Comparison of ENCODE assay signal across 8 mouse cellular contexts in genomic region chr11:108128593-108128992, GRCm38 (mm10).
DNase-seq lines count a peak whose midpoint lies in the region; ATAC-seq and TF ChIP-seq lines count a peak whose summit lies in the region.
"Had no signal": no experiment of that assay in that cellular context is flagged by ENCODE, and none has a peak within 500 bp of the region (broad histone marks: within the 10 kb centered on the region; RNA-seq: fewer than 3 reads in every experiment).

No protein-coding gene starts in this region.

- H3K4me3 ChIP-seq in gastrocnemius, adult 2 months = no peak overlapping the region
- no peak overlapping the region for H3K4me3 ChIP-seq in kidney, postnatal 0 days (replicated peaks; ENCODE audit: low read depth, low read length)
- H3K4me3 ChIP-seq in lung, embryonic 15.5 days = no peak overlapping the region
- H3K4me3 ChIP-seq in small intestine, adult 2 months (ENCODE audit: low read depth, low read length) = no peak overlapping the region
- H3K4me3 ChIP-seq: neural tube, embryonic 13.5 days had no signal

- H3K4me2 ChIP-seq in kidney, postnatal 0 days (ENCODE audit: low read length) = no peak overlapping the region
- no peak overlapping the region for H3K4me2 ChIP-seq in lung, embryonic 15.5 days
- H3K4me2 ChIP-seq: neural tube, embryonic 13.5 days had no signal

- no peak for ATAC-seq in kidney, postnatal 0 days (replicated peaks; ENCODE audit: low FRiP score, low read depth)
- ATAC-seq in lung, embryonic 15.5 days (ENCODE audit: borderline replicate concordance, extremely low read depth, low FRiP score, low TSS enrichment) = 0 out of 2 replicates have a peak, but pooled peaks have one; percentile 14

- TF ChIP-seq POLR2A in small intestine, adult 2 months (IDR thresholded peaks at IDR 0.05; ENCODE audit: low read depth, low read length) = no peak

- peak; percentile 74 to 79 for DNase-seq in B cell, adult 2 months
- peak; percentile 35 to 49 for DNase-seq in CD8-positive naive resting alpha-beta T cell, adult 2 months (ENCODE audit: low read depth in 2 of 2, low spot score in 2 of 2)
- peak; percentile 22 for DNase-seq in cerebellum, adult 11-12 months
- DNase-seq in gastrocnemius, adult 2 months = peak; percentile 55
- peak; percentile 76 for DNase-seq in kidney, postnatal 0 days (ENCODE audit: low spot score)

- H3K9me3 ChIP-seq in kidney, postnatal 0 days (replicated peaks; ENCODE audit: low read length) = no peaks in the 10 kb centered on the region
- H3K9me3 ChIP-seq in lung, embryonic 15.5 days = no peaks in the 10 kb centered on the region
- H3K9me3 ChIP-seq: neural tube, embryonic 13.5 days had no signal

- no peaks in the 10 kb centered on the region for H3K36me3 ChIP-seq in kidney, postnatal 0 days (ENCODE audit: insufficient read depth, low read length)
- no peaks in the 10 kb centered on the region for H3K36me3 ChIP-seq in lung, embryonic 15.5 days
- no peaks in the 10 kb centered on the region for H3K36me3 ChIP-seq in small intestine, adult 2 months (ENCODE audit: control insufficient read depth, insufficient read depth, low read length)
- H3K36me3 ChIP-seq: neural tube, embryonic 13.5 days had no signal

- intact Hi-C loops in gastrocnemius, adult 2 months (cut with DNase I) = loop anchor here (2.0 to 5.0 kb wide), 2 partner anchors 101 to 250 kb away; no protein-coding TSS in a partner anchor

- H3K4me1 ChIP-seq in kidney, postnatal 0 days (replicated peaks; ENCODE audit: insufficient read depth, low read length) = no peaks in the 10 kb centered on the region
- 0 out of 2 replicates have a peak, but pooled peaks cover 8% of the 10 kb centered on the region for H3K4me1 ChIP-seq in lung, embryonic 15.5 days
- H3K4me1 ChIP-seq in small intestine, adult 2 months (ENCODE audit: control insufficient read depth, insufficient read depth, insufficient read length, low read length) = 0 out of 2 replicates have a peak, but pooled peaks cover 1% of the 10 kb centered on the region

- WGBS in kidney, postnatal 0 days = 37% methylated on average over 5 of the region's 5 CpGs
- WGBS in lung, embryonic 15.5 days = 34% methylated on average over 5 of the region's 5 CpGs
- 39% methylated on average over 5 of the region's 5 CpGs for WGBS in small intestine, adult 2 months

- no peak overlapping the region for H3K27ac ChIP-seq in gastrocnemius, adult 2 months
- H3K27ac ChIP-seq in kidney, postnatal 0 days = no peak overlapping the region
- H3K27ac ChIP-seq in lung, embryonic 15.5 days = no peak overlapping the region
- H3K27ac ChIP-seq in small intestine, adult 2 months (ENCODE audit: insufficient read depth, low read depth, low read length) = no peak overlapping the region
- H3K27ac ChIP-seq: neural tube, embryonic 13.5 days had no signal

- no peaks in the 10 kb centered on the region for H3K27me3 ChIP-seq in kidney, postnatal 0 days (ENCODE audit: insufficient read depth, low read length)
- H3K27me3 ChIP-seq in lung, embryonic 15.5 days = no peaks in the 10 kb centered on the region
- H3K27me3 ChIP-seq in small intestine, adult 2 months (ENCODE audit: control insufficient read depth, insufficient read depth, low read length) = no peaks in the 10 kb centered on the region
- H3K27me3 ChIP-seq: neural tube, embryonic 13.5 days had no signal

- peak; percentile 70 for TF ChIP-seq CTCF in gastrocnemius, adult 2 months (IDR thresholded peaks at IDR 0.05)
- TF ChIP-seq CTCF in kidney, postnatal 0 days (IDR thresholded peaks at IDR 0.05; ENCODE audit: low read depth) = peak; percentile 81
- peak; percentile 46; the same call in 1 of the 2 replicates for TF ChIP-seq CTCF in small intestine, adult 2 months (IDR thresholded peaks at IDR 0.05; ENCODE audit: extremely low read depth, insufficient read length, insufficient replicate concordance, low read depth, low read length)

- no peak overlapping the region for H3K9ac ChIP-seq in kidney, postnatal 0 days (ENCODE audit: low read depth, low read length)
- no peak overlapping the region for H3K9ac ChIP-seq in lung, embryonic 15.5 days
- H3K9ac ChIP-seq: neural tube, embryonic 13.5 days had no signal

Comparison
In these comparisons a context has a peak if more than half of its experiments do, and no peak if none do; other contexts are left out.
1. DNase-seq: peak in every context shown above with its lines; median percentile 76 in B cell, adult 2 months; 76 in kidney, postnatal 0 days; 55 in gastrocnemius, adult 2 months; 42 in CD8-positive naive resting alpha-beta T cell, adult 2 months; 22 in cerebellum, adult 11-12 months.